Mouse (Mus musculus): ENCODE data around the gene Sbk3.

GRCm38 (mm10) chr7:4976832-4977231 lies 5.9 kb upstream of the Sbk3 start:
- no peak for TF ChIP-seq CTCF (IDR thresholded peaks at IDR 0.05; ENCODE audit: borderline replicate concordance, insufficient read depth, low read length)
- TF ChIP-seq POLR2A (IDR thresholded peaks at IDR 0.05; ENCODE audit: low read depth, low read length): no peak
